Mouse (Mus musculus) CH12.LX (cell line): ENCODE data around the gene Mrps14.

Experiments used
- E2F4 ChIP-seq: IDR thresholded peaks from 2 replicates; pipeline ENCODE4 v1.6.1; 2011; ENCODE audit warnings: low read depth, low read length, improper control_type of control experiment; ENCODE audit not compliant: insufficient replicate concordance
- EP300 ChIP-seq: IDR thresholded peaks from 2 replicates; pipeline ENCODE4 v1.6.1; 2011; ENCODE audit warnings: low read length, improper control_type of control experiment
- USF2 ChIP-seq: conservative IDR thresholded peaks from 2 replicates; pipeline ENCODE4 v1.6.1; 2011; ENCODE audit warnings: low read depth, low read length, improper control_type of control experiment

GRCm38 (mm10) chr1:160209844-160210243 lies 14.8 kb downstream of the Mrps14 start:
- TF ChIP-seq E2F4 = no peak
- no peak for TF ChIP-seq EP300
- TF ChIP-seq USF2 = no peak
